Mouse (Mus musculus) left cerebral cortex, postnatal 14 days (tissue): ENCODE data around the gene Cdh4. TPM values are rescaled to one million over a fixed set of nuclear protein-coding genes. Genes with fewer than 3 reads are reported as not detected.

Source experiments
- DNase-seq, 2 experiments: peaks; one replicate each; pipeline ENCODE4 v3.0.0; 2021 to 2022; ENCODE audit warnings: low spot score in 2 of 2, mixed read lengths in 1 of 2
- intact Hi-C: fragments of 180-260 bp; cut with DNase I; formaldehyde crosslinking; loops from one replicate; pipeline ENCODE4 v1.15.1; 2025
- total RNA-seq, 2 experiments: library from RNA; stranded (reverse); gene quantifications; 2 replicates each; pipeline ENCODE4 v1.2.3; 2021

Cdh4 gene
- total RNA-seq, 2 experiments from 2014 or later: 23.8 to 28.8 TPM

DNA sequence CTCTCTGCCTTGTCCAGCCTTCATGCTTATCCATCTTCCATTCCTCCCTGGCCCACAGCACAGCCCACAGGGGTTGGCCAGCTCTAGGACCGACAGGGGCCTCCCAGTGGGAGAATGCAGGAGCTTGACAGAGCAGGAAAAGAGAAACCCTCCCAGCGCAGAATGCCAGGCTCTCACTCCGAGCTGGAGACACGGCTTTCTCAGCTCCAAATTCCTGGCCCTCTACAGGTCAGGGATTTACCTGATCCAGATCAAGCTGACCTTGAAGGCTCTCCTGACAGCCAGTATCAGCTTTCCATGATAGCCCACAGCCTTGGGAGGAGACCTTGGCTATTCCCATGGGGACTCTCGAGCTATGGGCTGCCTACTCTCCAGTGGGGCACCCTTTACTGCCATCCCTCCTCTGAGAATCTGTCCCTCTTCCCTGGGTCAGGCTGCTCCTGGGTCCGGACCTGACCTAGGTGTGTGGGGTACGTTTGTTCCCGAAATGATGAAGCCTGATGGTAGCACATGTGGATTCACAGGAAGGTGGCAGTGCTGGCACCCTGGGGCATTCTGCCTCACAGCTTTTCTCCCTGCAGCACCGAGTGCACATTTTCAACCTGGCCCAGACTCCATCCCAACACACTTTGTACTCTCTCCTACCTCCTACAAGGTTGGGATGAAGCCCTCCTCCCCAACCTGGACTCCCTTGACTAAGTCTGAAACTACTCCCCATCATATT lies 319.6 kb downstream of the Cdh4 start:
- no peak for DNase-seq
- intact Hi-C loops: no loop called here

DNA sequence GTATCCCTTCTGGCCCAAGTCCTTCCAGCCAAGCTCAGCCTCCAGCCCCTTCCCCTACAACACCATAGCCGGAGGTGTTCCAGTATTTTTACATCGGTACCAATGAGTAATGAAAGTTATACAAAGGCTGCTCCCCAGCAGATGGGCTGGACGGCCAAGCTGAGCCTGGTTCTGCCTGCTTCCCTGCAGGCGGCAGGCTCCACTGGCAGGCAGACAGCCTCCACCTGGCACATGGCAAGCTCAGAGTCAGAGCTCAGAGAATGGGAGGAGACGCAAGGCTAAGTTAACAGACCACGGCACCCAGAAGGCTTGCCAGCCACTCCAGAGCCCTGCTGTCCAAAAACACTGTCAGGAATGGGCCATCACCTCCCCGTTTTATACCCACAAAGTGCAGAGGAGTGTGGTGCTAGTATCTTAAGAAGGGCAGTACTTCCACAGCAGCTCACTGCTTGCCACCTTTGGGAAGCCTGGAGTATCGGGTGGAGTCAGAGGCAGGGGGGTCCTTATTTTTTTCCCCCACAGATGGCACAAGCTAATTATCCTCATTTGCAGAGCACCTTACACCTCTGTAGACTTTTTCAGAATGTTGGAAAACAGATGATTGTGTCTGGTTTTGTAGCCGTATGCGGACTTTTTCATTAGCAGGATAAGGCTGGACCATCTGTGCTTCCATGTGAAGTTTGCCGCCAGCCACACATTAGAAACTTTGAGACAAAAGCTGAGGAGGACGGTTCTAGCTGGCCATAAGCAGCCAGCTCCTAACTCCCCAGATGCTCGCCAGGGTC lies 320.5 kb downstream of the Cdh4 start:
- DNase-seq: no peak
- intact Hi-C loops: no loop called here

DNA sequence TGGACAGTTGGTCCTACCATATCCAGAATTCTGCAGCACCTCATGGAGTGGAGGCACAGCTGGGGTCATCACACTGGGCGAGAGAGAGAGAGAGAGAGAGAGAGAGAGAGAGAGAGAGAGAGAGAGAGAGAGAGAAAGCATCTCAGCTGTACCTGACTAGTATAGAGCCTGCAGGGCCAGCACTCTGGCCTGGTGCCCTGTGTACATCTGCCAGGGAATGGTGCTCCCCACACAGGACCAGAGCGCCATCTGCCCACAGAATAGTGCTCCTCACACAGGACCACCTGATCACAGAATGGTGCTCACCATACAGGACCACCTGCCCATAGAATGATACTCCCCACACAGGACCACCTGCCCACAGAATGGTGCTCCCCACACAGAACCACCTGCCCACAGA lies 322.2 kb downstream of the Cdh4 start:
- no peak for DNase-seq
- intact Hi-C loops: no loop called here

DNA sequence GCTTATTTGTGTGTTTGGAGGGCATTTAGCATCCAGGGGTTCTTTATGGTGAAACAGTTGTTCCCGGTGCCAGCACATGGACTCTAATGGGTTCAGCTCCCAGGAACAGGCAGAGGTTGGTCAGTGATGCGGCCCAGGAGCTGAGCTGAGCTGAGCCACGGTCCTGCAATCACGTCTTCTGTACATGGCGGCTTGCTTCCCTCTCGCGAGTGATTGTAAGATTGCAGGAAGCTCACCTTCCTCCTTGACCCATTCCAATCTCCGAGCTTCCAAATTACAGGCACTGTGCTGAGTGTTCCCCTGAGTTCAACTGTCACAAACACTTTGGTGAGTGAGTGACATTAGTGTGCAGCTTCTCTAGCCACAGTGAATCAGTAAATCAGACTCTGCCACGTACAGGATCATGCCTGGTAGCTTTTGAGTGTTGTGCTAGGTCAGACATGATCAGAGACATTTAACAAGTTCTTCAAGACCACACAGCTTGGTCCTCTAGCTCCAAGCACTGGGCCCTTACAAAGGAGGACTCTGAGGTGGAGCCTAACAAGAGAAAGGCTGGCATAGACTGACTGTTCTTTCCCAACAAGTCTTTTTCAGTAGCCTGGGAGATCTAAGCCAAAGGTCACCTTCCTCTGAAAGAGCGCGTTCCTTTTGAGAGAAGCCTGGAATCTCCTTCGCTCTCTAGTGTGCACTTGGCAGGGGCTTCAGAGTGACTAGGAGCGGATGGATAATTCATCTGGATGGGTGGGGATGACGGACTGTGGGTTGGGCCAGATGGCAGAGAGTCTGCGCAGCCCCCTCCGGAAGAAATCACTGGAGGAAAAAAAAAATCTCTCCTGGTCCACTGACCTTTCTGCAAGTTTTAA lies 324.7 kb downstream of the Cdh4 start:
- intact Hi-C loops: no loop called here
- DNase-seq: no peak

DNA sequence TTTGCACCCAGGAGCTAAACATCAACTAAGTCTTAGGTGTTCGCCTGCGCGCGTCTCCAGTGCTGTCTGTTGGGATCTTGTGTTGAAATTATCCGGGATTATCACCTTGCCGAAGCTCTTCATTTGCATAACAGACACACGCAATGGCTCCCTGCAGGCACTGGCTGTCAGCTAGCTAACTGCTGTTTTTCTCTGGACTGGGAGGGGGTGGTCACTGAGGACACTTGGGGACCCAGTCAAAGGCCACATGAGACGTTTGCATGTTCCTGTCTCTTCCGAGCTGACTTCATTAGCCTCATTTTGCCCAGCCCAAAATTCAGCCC lies 325.3 kb downstream of the Cdh4 start:
- no peak for DNase-seq
- intact Hi-C loops: no loop called here

DNA sequence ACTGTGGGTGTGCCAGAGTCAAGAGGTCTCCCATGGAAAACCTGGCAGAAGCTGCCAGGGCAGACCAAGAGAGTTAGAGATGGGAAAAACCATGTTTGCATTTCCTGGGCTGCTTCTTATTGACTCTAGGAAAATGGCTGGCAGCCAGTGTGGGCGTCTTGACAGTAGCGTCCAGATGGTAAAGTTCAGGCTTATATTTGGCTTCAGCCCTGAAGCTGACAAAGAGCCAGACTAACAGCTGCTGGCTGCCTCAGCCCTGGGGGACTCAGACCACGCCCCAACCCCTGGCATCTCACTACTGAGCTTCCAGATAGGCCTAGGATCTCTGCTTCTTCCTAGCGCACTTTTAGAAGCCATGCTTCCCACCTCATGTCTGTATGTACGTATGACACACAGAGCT lies 326.9 kb downstream of the Cdh4 start:
- intact Hi-C loops: no loop called here
- peak; percentile 58 to 71 for DNase-seq

DNA sequence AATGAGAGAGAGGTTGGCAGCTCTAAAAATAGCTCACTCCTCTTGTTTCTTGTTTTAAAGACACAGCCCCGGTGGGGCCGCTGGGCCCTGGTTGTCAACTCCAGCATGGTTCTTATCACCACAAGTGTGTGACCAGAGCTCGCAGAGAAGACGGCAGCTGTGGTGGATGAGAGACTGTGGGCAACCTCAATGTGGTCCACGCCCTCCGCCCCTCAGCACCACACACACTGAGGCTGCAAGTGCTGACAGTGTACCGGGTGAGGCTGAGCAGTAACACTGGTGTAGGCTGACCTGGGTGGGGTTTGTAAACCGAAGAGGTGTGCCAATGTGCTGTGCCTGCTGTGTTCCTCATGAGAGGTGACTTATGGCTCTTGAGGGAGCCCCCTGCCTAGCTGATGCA lies 327.7 kb downstream of the Cdh4 start:
- no peak for DNase-seq
- intact Hi-C loops: no loop called here

DNA sequence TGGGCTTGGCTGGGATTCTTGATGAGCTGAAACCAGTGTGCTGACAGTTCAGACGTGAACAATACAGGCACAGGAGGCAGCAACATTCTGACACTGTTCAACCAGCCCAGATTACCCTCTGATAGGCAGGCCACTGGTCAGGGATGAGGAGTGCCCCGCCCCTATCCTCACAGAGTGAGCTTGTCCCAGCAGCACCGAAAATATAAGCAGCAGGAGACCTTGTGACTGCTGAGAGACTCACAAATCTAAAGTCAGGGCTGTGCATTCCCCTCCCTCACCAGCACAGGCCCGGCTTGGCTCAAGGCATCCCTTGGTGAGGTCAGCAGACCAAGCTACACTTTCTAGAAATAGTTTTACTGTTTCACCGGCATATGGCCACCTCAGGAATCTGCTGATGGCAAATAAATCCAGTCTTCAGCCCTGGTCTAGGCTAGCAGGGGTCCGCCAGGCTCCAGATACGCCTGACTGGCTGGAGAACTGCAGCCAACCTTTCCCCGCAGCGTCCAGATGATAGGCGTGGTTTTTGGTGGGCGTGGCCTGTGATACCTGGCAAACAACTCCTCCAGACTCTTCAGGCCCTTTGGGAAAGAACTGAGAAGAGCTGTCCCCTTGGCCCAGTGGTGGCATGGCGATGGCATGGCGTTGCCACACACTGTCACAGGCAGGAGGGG lies 332.3 kb downstream of the Cdh4 start:
- no peak for DNase-seq
- intact Hi-C loops: no loop called here

DNA sequence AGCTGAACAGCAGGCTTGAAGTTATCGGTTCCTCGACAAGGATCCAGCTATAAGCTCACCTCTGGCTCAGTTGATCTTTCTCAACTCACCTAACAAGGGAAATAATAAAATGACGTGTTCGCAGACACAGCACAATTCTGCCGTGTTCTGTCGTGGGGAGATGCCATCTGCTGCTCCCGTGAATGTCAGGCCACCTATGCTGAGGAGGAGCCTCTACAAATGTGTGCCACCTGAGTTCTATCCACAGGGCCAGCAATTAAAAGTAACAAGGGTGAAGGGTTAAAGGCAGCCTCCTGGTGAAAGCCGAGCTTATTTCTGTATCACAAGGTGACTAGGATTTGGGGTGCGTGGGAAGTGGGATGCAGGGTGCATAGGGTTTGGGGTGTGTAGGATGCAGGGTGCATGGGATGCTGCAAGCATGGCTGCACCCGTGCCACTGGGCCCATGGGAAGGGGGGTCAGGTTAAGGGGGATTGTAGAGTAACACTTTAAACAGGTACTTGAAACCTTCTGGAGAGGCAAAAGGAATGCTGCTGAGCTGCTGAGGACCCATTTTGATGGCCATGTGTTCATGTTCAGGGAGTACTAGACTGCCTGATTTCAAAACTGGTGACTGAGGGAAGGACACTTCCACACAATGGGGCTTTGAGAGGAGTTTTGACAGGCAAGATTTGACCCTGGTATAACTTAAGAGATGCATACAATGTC lies 333.9 kb downstream of the Cdh4 start:
- intact Hi-C loops: no loop called here
- no peak for DNase-seq

DNA sequence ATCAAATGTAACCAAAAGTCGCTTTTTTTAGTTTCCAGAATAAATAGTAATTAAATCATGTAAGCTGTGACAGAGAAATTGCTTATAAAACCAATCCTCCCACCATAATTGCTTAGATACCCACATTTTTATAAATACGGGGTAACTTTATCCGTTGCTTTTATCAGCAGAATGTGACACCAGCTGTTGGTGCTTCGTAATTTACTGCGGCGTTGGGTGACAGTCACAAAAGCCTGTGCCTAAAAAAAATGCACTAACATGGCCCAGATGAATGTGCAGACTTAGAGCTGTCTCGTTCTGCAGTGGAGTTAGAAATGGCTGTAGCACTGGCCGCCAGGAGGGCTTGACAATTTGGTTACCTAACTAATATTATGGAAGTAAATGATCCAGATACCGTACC lies 337.0 kb downstream of the Cdh4 start:
- intact Hi-C loops: no loop called here
- no peak for DNase-seq

DNA sequence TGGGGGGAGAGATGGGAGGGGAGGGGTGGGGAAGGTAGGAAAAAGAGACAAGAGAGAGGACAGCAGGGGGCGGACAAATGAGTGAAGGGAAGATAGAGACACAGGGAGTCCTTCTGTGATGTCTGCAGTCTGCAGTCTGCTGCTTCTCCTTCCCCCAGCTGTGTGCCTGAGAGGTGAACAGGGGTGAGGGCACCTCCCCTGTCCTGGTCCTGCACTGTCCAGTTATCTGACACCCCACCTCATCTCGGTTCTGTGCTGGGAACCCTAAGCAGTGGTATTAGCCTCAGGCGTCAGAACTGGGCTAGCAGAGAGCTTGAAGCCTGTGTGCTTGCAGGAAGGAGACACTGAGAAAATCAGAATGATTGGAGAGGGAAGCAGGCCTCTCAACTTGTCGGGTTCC lies 338.7 kb downstream of the Cdh4 start:
- intact Hi-C loops: no loop called here
- no peak for DNase-seq

DNA sequence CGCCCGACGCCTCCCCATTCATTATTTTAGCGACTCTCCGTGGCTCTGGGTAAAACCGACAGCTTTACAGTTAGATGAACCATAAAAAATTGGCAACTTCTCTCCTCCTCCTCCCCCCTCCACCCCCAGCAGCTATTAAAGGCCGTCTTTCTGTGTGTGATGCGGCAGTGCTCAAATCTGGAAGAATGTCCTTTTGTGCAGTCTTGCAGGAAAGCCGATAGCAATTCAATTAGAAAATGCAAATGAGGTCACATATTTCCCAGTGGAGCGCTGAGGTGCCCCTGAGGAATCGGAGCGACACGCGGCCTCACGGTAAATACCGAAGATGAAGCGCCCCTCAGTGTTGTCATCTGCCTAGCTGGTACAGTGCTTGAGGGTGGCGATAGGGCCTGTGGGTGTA lies 345.0 kb downstream of the Cdh4 start:
- intact Hi-C loops: no loop called here
- peak in 1 of 2 experiments; percentile 17 for DNase-seq

DNA sequence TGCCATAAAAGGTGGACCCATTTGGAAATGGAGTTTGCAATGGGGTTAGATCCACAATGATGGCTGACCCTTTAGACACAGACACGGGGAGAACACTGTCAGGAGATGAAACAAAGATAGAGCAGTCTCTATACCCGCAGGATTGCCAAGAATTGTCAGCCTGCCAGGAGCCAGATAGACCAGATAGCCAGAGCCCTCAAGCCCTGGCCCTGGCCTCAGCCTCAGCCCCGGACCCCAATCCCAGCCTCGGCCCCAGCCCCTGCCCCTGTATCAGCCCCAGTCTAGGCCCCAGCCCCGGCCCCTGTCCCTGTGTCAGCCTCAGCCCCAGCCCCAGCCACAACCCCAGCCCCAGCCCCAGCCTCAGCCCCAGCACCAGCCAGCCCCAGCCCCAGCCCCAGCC lies 345.6 kb downstream of the Cdh4 start:
- DNase-seq: no peak
- intact Hi-C loops: no loop called here

DNA sequence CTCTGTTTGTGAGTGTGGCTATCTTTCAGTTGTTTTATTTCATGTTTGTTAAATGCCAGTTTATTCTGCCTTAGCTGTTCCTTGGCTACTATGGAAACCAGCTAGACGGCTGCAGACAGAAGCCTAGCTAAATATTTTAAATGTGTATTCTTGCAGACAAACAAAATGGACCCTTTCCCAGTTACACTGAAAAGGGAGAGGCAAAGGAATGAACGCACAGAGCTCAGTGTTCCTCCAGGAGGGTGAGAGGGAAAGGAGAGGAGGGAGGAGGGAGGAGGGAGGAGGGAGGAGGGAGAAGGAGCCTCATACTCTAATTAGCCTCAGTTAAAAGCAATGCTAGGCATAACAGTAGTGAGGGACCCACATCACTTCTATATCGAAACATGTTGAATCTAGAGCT lies 348.5 kb downstream of the Cdh4 start:
- DNase-seq: no peak
- intact Hi-C loops: no loop called here

DNA sequence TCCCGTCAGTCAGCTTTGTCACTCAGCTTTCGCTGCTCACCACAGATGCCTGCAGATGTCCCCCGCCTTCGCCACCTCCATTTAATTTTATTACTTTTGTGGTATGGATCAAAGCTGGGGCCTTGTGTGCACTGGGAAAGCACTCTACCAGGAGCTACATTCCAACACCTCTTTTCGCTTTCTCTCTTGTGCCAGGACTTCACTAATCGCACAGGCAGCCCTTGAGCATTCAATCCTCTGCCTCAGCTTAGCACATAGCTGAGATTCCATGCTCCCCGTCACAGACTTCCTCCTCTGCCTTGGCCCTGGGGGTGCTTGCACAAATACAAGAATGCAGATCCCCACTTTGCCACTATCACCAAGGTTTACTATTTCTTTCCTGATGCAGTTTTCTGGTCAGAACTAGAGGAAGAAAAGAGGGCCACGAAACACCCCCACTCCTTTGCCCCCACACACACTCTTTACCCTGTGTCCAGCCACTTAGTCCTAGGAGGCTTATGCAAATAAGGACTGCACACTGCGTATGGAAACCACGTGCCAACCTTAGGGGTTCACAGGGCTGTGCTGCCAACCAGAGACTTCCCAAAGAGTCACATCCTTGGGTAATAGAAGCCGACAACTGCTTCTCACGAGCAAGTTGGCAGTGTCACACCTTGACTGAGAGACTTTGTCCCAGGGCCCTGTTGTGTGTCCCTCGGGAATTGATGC lies 350.3 kb downstream of the Cdh4 start:
- intact Hi-C loops: no loop called here
- DNase-seq: no peak

DNA sequence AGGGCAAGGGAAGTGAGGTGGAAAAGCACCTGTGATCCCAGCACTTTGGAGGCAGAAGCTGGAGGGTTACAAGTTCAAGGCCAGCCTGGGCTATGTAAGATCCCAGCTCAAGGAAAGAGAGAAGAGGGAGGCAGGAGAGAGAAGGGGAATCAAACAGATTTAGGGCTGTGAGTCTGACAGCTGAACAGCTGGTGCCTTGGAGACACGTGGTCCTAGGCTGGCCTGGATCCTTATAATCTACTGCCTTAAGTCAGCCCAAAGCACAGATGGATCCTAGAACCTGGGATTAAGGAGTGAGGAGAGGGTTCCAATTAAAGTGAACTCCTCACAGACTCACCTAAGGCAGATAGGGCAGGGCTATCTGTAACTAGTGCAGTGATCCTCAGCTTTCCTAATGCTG lies 352.1 kb downstream of the Cdh4 start:
- peak; percentile 37 for DNase-seq

DNA sequence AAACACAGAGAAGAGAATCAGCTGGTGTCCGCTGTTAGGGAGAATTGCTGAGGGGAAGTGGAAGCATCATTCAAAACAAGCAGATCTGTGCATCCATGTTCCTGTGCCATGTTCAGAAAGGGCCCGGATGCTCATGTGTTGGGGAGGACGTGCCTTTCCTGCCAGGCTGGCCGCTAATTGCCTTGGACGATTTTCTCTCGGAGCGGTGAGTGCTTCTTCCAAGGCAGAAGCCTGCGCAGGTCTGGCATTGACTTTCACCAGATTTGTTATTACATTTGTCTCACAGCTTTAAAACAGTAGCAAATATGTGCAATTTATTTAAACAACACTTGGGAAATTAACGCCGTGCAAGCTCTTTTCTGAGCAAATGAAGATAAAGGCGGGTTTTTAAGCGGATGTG lies 353.2 kb downstream of the Cdh4 start:
- DNase-seq: no peak
- intact Hi-C loops: no loop called here

More for the DNA sequence above, 352.1 kb downstream of the Cdh4 start:
- intact Hi-C loops: no loop called here

DNA sequence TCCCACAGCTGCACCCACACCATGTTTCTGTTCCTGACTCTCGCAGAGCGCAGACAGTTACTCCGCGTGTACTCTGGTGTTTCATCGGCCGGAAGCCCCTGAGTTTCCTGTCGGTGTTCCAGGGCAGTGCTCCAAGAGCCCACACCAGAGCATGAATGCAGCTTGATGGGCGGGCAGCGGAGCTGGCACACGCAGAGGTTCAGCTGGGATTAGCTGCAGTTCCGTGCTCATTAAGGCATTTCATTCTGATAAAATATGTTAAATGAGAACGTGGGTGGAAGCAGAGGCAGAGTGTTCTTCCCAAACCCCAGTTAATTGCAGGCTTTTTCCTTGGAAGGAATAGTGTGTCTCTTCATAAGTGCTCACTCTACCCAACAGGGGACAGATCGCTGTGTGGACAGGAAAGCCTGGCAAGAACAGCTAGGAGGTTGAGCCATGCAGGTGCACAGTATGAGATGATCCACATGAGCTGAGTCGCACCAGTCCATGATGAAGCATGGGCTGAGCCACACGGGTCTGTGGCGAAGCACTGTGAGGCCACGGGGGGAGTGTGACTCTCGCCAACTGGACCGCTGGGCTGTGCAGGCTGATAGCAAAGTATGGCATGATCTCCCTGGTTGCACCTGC lies 357.8 kb downstream of the Cdh4 start:
- intact Hi-C loops: no loop called here
- DNase-seq: peak; percentile 74 to 90
